Mouse (Mus musculus) thymus, postnatal 0 days (tissue): ENCODE data around the gene Tcf7l2. TPM values are rescaled to one million over a fixed set of nuclear protein-coding genes. Genes with fewer than 3 reads are reported as not detected.

ENCODE experiments used
- DNase-seq: peaks from one replicate; pipeline ENCODE4 v3.0.0-alpha.2; 2015; ENCODE audit warnings: low spot score
- polyA plus RNA-seq: library from polyadenylated mRNA; unstranded; fragments of >200 nt; fragmentation: Nextera tagmentation; extraction: Ambion mirVana; gene quantifications from 2 replicates; pipeline ENCODE4 v1.2.1, GENCODE M21; 2015

The Tcf7l2 gene
- polyA plus RNA-seq, 1 experiment from 2014 or later: 14.1 TPM

DNA sequence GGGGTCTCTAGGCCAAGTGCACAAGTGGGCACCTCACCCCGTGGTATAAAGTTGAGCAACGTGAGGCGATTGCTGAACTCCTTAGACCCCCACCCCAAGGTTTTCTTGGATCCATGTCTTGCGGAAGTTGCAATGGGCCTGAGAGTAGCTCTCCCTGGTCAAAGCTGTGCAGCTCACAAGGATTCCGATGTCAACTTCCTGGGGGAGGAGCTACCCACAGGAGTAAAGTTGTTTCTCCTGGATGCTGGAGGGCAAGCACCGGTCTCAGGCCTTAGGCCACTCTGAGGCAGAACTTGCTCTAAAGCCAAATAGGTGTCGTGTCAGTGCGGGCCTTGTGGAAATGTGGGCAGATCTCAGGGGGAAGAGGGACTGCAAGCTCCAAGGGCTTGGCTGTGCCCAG is 12.2 kb upstream of the Tcf7l2 start:
- DNase-seq: no peak

DNA sequence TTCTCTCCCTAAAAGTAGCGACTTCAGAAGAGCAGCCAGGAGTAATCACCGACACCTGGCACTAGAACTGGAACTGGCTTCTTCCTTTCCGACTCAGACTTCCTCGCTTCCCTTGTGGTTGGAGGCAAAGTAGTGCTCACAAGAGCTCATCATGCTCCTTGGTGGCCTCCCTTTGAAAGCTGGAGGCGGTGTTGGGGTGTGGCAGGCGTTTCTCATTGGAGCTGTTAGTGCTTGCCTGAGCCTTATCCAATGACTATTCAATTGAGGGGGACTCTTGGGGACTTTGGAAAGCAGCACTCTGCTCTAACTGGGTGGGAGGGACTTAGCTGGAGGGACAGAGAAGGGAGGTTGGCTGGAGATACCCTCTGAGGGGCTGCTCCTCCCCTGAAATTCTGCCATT is 9.1 kb upstream of the Tcf7l2 start:
- DNase-seq: no peak

DNA sequence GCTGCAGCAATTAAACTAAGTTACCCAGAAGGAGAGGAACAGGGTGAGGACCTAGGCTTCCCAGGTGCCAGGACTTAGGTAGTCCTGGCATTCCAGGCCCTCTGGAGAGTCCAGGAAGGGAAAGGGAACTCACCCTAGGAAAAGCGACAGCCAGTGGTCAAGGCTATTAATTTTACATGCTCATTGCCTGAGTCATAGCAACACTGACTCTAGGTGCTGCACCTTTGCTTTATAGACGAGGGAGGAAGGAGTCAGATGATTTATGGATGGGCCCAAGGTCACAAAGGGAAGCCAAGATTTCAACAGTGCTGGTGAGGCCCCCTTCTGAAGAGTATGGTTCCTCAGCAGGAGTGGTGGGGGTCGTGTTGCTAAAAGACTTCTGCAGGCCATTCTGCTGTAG is 8.6 kb upstream of the Tcf7l2 start:
- DNase-seq: no peak

DNA sequence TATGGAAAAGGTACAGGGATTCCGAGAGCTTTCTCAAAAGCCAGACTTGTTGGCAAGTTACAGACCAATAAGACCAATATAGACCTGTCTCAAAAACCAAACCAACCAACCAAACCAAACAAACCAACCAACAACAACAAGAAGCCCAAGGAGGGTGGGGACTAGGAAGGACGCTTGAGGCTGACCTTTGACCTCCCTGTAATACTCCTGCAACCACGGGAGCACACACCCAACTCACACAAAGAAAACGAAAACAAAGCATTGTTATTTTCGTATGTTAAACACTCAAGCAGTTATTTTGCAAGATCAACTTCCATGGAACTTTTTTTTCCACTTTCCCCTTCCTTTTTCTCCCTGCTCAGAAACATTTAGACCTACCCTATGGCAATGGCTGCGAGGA is 5.6 kb upstream of the Tcf7l2 start:
- DNase-seq: no peak

DNA sequence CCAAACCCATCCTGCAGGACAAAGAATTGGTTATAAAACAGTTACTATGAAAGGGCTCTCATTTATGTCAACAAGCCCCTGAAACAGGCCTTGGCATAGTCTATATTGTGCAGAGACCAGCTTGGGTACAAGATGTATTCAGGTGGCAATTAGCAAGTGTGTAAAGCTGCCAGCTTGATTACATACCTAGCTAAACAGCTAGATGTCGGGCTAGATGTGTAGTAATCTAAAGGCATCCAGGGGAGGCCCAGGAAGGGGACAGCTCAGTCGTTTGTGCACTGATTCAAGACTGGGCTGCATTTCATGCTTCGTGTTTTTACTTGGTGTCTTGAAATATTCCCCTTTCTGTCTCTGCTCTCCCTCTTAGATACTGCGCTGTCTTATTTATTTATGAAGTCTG is 1.9 kb upstream of the Tcf7l2 start:
- no peak for DNase-seq

DNA sequence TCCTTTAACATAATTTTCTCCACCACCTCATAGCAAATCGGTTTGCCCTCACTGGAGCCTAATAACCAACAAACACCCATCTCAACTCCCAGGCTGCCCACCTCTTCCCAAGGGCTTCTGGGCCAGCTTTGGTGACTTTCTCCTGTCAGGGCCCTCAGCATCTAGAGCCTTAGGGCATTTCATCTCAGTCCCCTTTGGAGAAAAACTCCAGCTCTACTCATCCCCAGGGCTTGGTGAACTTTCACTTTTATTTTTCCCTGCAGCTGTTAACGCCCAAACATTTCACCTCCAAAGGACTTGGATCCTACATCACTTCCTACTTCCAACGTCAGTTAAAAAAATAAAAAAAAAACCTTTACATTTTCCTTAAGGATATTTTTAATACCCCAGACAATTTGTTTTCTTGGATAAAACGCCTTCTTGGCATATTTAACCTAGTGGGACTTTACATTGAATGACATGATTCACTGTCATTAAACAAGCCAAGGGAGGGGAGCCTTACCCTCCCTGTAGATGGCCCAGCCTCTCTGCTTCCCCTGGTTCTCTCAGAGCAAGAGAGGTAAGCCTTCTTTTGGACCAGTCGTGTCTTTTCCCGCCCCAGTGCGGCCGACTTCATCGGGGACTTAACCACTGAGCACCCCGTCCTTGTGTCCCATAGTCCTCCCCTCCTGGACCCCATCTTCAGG is 724 bp upstream of the Tcf7l2 start:
- DNase-seq: no peak

DNA sequence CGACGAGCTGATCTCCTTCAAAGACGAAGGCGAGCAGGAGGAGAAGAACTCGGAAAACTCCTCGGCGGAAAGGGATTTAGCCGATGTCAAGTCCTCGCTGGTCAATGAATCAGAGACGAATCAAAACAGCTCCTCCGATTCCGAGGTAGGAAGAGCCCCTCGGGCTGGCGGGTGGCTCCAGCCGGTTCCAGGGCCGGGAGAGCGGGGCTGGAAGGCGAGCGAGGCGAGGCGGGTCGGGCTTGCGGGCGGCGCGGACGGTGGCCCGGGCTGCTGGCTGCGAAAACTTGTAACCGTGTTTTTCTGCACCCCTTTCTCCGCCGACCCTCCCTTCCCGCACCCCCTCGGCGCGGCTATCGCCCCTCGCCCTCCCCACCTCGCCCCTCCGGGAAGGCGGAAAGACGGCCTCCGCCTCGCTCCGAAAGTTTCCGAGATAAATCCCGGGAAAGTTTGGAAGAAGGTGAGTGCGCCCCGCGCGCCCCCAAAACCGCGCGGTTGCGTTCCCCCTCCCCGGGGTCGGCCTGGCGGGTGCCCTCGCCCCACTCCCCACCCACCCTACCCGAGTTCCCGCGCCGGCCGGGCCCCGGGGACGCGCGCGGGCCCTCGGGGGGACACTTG is 873 bp downstream of the Tcf7l2 start:
- peak; percentile 46 for DNase-seq

DNA sequence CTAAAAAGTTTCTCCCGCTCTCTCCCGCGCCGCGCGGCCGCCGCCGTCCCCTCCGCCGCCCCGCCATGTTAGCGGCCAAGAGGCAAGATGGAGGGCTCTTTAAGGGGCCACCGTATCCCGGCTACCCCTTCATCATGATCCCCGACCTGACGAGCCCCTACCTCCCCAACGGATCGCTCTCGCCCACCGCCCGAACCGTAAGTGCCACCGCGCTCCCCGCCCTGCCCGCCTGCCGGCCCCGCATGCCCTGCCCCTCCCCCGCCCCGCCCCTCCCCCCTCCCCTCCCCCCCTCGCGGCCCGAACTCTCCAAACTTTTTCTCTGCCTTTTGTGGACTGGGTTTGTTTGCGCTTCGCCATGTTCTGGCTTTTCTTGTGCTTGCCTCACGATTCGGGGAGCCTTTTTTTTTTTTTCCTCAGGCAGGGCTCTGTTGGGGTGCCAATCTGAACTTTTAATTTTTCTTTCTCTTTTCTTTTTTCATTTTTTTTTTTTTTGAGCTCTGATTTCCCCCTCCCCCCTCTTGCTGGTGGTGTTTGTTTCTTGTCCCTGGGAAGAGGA is 1.5 kb downstream of the Tcf7l2 start:
- DNase-seq: peak; percentile 31

DNA sequence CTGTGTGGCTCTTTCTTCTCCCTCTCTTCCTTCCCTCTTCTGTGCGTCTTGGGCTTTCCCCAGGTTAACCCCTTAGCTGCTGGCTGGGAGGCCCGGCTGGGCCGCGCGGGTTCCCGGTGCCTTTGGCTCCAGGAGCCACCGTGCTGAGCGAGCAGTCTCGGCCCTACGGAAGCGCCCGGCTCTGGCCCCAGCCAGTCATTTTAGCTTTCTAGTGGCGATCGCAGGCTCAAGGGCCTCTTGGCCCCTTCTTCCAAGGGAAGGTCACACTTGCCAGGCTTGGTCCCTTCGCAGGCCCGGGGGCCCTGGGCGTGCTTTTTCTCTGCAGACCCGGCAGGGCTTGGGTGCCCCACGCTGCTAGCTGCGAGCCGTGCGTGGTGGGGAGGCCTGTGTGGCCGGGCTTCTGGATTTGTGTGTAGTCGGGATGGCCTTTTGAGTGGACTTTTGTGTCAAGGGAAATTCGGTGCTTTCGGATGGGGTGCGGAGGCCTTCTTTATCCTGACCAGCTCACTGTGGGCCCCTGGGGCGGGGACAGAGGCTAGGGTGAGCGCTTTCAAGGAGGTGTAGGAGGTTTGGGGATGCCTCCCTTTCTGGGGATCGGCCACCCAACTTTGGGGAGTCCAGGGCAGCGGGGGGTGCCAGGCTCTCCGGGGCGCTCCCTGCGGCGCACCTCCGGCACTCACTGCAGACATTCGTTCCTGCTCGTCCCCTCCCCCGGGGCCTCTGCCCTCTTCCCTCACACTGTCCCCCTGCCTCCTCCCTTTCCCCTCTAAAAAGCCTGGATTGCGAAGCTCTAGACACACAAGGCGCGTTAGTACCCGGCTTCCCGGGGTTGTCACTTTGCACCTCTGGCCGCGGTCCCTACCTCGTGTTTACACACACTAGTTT is 2.2 kb downstream of the Tcf7l2 start:
- DNase-seq: peak; percentile 20

DNA sequence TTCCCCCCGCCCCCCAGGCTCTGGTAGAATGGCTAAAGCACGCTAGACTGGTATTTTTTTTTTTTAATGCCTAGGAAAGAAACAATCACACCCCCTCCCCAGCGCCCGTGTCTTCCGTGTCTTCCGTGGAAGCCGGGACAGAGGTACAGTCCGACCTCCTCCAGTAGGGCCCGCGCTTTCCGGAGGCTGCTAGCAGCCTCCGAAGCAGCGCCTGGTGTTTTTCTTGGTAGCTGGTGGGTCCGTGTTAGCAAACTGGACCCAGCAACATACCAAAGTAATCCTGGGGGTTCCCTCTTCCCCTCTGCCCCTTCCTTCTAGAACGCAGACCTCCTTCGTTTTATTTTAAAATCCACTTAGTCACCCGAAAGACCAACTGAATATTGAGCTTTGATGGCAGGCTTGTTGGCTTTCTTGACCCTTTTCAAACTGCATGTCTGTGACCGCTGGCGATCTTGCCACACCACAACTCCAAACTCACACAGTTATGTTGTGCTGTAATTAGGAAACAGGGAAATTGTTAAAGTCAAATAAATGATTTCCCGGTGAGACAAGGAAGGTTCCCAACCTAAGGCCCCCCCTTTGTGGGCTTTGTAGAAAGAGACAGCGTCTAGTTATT is 3.1 kb downstream of the Tcf7l2 start:
- DNase-seq: no peak

DNA sequence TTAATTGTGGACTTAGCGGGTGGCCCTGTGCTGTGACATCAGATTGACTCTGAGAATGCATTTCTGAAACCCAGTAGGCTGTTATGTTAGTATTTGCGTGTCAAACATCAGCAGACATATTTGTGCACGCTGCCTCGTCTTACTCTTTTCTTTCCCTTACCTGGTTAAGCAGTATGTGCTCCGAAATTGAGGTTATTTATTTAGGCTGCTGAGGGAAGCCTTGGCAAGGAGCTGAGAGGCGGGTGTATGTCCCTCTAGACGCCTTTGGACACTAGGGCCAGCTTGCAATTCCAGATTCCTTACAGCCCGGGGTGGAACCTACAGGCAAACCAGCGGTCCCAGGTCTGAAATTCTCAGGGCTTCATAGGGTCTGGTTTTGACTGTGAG is 3.6 kb downstream of the Tcf7l2 start:
- DNase-seq: no peak

DNA sequence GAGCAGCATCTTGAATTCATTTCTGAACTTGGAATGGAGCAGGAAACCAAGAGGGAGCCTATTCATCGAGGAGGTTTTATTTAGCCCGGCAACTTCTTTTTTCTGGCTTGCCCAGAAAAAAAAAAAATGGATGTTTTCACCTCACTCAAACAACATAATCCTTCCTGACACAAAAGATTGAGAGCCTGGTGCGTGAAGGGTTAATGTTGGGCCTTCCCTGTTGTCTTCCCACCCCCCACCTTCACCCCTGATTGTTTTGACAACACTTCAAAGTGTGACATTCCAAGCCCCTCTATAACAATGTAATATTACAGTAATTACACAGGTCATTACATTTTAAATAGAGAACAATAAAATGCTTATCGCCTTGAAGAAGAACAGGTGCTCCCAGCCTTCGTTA is 4.6 kb downstream of the Tcf7l2 start:
- DNase-seq: no peak

DNA sequence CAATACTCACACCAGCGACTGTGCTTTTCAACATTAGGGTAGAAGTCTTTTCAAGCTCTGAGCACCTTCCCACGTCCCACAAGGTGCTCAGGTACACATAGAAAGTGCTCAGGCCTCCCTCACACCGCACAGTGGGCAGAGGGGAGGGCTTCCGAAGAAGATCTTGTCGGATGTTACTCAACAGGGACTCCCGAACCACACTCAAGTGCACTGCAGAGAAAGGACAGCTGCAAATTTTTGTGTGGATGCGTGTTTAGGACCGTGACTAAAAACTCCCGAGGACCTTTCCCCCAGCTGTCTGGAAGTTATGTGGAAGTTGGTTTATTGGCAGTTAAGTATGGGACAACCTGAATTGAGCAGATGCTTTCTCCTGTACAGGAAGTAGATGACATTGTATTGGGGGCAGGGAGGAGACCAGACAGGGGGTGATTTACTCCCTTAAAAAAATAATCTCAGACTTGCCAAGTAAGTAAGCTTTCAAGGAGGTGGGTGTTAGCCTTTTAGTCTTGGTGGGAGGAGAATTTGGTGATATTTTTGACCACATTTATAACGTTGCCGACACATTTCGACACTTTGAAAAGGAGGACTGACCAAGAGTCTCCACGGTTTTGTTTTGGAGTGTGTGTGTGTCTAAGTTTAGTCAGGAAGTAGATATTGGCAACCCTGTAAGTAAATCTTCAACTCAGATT is 5.8 kb downstream of the Tcf7l2 start:
- DNase-seq: no peak

DNA sequence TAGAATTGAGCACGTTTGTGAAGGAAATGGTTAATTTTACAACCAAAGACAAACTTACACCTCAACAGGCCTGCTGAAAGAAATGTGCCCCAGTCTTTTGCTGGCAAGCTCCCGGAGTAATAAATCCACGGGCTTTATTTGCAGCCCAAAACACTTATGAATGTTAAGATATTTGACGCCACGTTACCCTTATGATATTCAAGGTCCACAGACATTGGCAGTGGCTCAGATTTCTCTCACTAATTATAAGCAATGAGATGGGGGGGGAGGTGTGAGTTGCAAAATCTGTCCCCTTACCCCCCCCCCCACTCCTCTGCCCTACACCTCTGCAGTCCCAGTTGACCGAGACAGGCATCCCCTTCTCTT is 6.3 kb downstream of the Tcf7l2 start:
- no peak for DNase-seq

DNA sequence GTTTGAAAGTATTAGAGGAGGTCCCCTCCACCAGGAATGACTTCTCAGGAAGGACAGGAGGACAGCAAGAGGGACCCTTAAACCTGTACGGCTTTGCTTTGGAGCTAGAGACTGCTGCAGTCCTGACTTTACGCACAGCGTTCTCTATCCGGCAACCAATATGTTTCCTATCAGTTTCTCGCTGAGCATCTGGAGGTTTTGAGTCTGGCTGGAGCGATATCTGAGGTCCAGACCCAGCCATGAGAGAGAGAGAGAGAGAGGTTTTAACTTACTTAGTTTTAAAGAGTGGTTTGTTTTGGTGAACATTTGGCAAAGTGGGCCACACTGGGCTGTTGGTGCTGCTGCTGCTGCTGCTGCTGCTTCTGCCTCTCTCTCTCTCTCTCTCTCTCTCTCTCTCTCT is 7.2 kb downstream of the Tcf7l2 start:
- DNase-seq: no peak

DNA sequence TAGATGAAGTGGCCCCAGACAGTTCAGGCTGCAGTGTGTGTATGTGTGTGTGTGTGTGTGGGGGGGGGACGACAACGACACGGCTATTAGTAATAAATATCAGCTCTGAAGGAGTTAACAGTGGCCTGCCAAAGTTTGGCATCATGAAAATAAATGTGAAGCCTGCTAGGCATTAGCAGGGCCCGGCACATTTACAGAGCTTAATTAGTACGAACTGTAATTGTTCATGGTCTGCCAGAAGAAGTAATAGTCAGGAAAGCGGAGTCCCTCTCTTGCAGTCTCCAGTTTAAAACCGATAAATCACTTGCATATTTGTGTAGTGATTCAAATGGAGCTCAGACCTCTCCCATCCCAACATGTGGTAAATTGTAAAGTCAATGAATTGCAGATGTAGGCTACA is 7.9 kb downstream of the Tcf7l2 start:
- DNase-seq: no peak

DNA sequence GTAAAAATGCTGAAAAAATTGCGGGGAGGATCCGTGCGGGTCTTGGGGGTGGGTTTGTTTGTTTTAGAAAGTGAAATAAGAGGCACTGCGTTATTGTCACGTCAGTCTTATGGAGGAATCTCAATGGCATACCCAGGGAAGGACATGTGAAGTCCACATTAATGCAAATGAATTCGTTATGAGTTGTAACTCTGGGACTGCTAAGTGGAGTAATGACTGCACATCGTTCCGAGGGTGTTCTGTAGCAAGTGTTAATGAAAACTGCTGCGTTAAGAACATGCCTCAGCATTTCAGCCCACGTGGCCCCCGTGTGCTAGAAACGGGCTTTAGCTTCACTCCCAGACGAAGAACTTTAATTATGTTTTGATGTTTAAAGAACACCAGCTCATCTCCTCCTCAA is 8.4 kb downstream of the Tcf7l2 start:
- no peak for DNase-seq

DNA sequence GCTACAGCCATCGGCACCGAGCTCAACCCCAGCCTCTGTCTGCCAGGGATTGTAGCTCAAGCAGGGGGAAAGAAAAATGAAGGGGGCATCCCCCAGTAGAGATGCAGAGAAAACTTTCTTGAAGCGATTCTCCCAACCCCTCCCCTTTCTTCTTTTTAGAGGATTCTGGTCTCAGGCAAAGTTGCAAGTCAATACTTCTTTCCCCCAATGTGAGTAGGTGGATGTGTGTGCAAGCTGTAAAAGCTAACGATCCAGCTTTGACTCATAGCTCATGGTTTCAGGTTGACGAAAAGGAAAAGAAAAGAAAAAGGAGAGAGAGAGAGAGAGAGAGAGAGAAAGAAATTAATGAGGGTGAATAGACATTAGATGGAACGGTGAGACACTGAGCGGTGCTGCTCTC is 8.8 kb downstream of the Tcf7l2 start:
- no peak for DNase-seq

DNA sequence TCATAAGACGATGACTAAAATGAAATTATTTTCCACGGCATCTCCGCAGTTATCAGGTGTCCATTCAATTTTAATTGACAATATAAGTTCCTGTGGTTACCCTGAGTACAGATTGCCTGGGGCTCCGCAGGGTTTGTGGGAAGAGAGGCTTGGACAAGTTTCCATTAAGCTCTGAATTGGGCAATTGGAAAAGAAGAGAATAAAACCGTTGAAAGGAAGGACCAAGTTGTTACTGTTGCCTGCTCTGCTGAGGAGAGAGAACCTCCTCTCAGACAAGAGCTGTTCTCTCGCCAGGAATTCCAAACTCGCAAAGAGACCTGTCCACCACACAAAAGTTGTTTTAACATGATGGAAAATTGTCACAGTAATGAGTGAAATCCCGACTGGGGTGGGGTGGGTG is 11.2 kb downstream of the Tcf7l2 start:
- no peak for DNase-seq

DNA sequence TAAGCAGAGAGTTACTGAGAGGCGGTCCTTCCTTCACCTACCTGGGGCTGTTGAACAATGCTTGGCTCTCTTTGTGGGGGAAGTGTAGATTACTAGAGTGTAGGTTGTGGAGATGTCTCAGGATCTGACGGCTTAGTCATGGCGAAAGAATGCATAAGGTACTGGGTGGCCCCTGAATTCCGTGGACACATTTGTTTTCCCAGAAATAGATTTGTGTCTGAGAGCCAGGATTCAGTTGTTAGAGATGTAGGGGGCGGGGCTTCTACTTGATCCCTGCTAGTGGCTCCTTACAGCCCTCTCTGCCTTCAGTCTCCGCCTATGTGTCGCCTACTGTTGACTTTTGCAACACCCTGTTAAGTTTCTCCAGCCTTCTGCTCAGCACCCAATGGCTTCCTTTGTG is 12.7 kb downstream of the Tcf7l2 start:
- no peak for DNase-seq

DNA sequence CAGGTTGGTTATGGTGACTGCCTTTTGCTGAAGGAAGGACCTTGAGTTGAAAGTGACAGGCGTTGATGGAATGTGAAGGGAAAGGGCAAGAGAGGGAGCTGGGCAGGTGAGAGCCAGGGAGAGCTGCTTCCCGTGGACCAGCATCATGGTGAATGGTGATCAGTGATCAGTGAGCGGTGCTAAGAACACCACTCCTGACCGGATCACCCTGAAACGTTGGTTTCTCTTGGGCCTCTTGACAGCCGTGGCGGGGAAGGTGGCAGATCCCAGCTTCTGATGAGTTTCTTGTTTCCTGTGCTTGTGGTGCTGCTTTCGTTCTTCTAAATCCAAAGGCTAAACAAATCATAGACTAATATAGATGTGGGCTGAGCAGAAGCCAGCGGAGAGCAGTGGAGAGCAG is 13.8 kb downstream of the Tcf7l2 start:
- DNase-seq: no peak
